Mouse (Mus musculus): ENCODE measurements around the gene Sergef. TPM values are rescaled to one million over a fixed set of nuclear protein-coding genes. Genes with fewer than 3 reads are reported as not detected.

Sergef gene
- polyA plus RNA-seq, 1 experiment from 2014 or later, result 23.4 TPM

DNA sequence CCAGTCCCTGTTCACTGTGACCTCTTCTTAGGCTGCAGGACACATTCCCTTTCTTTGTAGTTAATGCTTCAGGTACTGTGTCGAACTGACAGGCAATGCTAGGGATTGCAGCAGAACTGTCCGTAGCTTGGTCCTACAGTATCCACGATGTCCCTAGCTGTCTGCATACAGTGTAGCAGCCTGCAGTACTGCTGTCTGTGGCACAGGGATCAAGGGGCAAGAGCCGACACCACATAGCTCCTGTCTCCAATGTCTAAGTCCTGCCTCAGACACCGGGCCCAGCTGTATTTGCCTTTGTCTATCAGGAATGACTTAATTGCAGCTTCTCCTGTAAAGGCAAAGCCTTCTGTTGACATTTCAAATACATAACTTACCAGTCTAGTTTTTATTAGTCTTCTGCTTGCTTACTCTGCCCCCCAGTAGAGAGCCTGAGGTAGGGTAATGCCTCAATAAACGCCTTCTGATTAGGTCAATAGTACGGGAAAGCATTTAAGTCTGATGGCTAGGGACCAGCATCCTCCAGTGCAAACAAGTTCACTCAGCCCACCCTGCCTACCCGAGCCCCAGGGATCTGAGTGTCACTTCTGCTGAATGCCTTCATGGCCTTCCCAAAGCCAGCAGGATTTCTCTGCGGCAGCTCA, 179.9 kb downstream of the Sergef start:
- H3K36me3 ChIP-seq (ENCODE audit: control insufficient read depth, insufficient read depth, low read length), result no peaks in the 10 kb centered on the region
- H3K9ac ChIP-seq (ENCODE audit: low read length), result no peak overlapping the region
- H3K27me3 ChIP-seq (replicated peaks; ENCODE audit: control insufficient read depth, insufficient read depth, low read length), result no peaks in the 10 kb centered on the region
- no peak overlapping the region for H3K4me2 ChIP-seq (ENCODE audit: low read length)
- H3K27ac ChIP-seq (ENCODE audit: low read depth, low read length), result no peak overlapping the region; the same call in 1 of the 2 replicates
- 84% methylated on average over 9 of the region's 9 CpGs for WGBS
- H3K4me3 ChIP-seq (ENCODE audit: low read depth, low read length), result no peak overlapping the region
- H3K9me3 ChIP-seq (replicated peaks; ENCODE audit: control insufficient read depth, low read length), result no peaks in the 10 kb centered on the region
- no peak for DNase-seq (ENCODE audit: low spot score)
- H3K4me1 ChIP-seq (ENCODE audit: control insufficient read depth, insufficient read depth, low read length), result peaks cover 8% of the 10 kb centered on the region
- ATAC-seq, result no peak

DNA sequence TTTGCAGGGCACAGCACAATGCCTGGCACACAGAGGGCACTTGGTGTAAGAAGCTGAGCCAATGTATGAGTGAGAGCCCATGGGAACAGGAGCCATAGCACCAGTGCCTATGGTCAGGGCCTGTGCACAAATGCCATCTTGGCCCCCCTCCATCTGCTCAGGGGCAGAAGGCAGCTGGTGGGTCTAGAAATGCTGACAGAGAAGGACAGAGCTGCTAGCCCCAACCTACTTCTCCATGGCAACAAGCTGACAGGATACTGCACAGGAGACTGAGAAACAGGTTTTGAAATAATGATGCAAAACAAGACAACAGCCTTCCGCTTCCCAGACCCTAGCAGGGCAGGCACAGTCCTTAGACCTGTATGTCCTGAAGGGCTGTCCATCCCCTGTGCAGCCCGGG, 180.4 kb downstream of the Sergef start:
- no peak overlapping the region for H3K9ac ChIP-seq (ENCODE audit: low read length)
- WGBS, result 81% methylated on average over 2 of the region's 2 CpGs
- DNase-seq (ENCODE audit: low spot score), result no peak
- peak; percentile 52; the same call in 1 of the 2 replicates for ATAC-seq
- no peak overlapping the region; the same call in 1 of the 2 replicates for H3K27ac ChIP-seq (ENCODE audit: low read depth, low read length)
- H3K4me1 ChIP-seq (ENCODE audit: control insufficient read depth, insufficient read depth, low read length), result peaks cover 13% of the 10 kb centered on the region
- H3K9me3 ChIP-seq (replicated peaks; ENCODE audit: control insufficient read depth, low read length), result no peaks in the 10 kb centered on the region
- H3K4me2 ChIP-seq (ENCODE audit: low read length), result no peak overlapping the region
- H3K27me3 ChIP-seq (replicated peaks; ENCODE audit: control insufficient read depth, insufficient read depth, low read length), result no peaks in the 10 kb centered on the region
- H3K4me3 ChIP-seq (ENCODE audit: low read depth, low read length), result no peak overlapping the region
- H3K36me3 ChIP-seq (ENCODE audit: control insufficient read depth, insufficient read depth, low read length), result no peaks in the 10 kb centered on the region

DNA sequence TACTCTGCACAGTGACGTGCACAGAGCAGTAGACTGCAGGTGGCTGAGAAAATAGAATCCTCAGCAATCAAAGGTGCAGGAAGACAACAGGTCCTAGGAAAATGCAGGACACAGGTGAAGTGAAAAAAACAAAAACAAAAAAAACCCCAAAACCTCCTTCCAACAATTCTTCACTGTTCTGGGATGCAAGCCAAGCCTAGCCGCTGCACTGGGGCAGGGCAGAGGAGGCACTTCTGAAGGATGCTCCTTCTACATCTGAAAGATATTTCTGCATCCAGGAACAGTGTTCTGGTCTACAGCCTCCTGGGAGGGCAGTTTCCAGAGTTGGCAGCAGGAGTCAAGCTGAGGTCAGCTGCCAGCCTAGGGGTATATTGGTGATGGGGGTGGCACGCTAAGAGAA, 181.7 kb downstream of the Sergef start:
- Histone ChIP-seq H3K27ac (ENCODE audit: low read depth, low read length) (no peak overlapping the region), H3K36me3 (ENCODE audit: control insufficient read depth, insufficient read depth, low read length) (no peaks in the 10 kb centered on the region), H3K4me2 (ENCODE audit: low read length) (no peak overlapping the region), H3K4me3 (ENCODE audit: low read depth, low read length) (no peak overlapping the region), H3K4me1 (ENCODE audit: control insufficient read depth, insufficient read depth, low read length) (peaks cover 22% of the 10 kb centered on the region), H3K9ac (ENCODE audit: low read length) (no peak overlapping the region), H3K27me3 (replicated peaks; ENCODE audit: control insufficient read depth, insufficient read depth, low read length) (no peaks in the 10 kb centered on the region), H3K9me3 (replicated peaks; ENCODE audit: control insufficient read depth, low read length) (no peaks in the 10 kb centered on the region)
- WGBS, result 65% methylated on average over 3 of the region's 3 CpGs
- no peak for ATAC-seq
- DNase-seq (ENCODE audit: low spot score), result no peak

DNA sequence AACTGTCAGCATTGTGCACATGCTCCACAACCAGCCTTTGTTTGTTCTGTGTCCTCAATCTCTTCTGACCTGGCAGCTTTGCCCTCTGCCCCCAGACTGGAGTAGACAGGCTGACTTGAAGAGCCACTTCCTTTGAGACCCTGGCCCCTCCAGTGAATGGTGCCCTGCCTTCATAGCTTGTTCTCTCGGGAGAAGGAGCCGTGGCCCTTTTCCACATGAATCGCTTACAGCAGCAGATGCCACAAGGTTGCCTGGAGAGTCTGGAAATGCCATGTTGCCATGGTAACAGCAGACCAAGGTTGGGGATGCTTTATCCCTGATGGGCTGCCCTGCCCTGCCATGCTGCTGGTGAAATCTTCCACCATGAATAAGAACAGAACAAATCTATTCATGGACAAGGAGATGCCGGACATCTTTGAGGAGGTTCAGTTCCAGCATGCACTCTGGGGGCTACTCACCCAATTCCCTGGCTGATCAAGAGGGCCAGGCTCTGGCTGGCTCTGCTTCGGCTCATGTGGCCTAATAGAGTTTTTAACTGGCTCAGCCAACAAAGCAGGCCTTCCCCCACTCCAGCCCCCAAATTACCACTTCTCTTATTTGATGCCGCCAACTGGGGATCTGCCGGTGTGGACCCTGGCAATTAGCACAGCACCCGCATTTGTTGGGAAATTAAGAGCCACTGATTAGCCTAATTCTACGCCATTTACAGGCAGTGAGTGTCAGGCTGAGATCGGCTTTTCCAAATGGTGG, 185.5 kb downstream of the Sergef start:
- Histone ChIP-seq H3K9ac (ENCODE audit: low read length) (no peak overlapping the region), H3K9me3 (replicated peaks; ENCODE audit: control insufficient read depth, low read length) (no peaks in the 10 kb centered on the region), H3K36me3 (ENCODE audit: control insufficient read depth, insufficient read depth, low read length) (no peaks in the 10 kb centered on the region), H3K4me3 (ENCODE audit: low read depth, low read length) (no peak overlapping the region), H3K27me3 (replicated peaks; ENCODE audit: control insufficient read depth, insufficient read depth, low read length) (no peaks in the 10 kb centered on the region), H3K27ac (ENCODE audit: low read depth, low read length) (peak overlapping the region; percentile 72), H3K4me2 (ENCODE audit: low read length) (no peak overlapping the region), H3K4me1 (ENCODE audit: control insufficient read depth, insufficient read depth, low read length) (peaks cover 25% of the 10 kb centered on the region)
- peak; percentile 85 for ATAC-seq
- DNase-seq (ENCODE audit: low spot score), result peak; percentile 88
- WGBS, result under 1% methylated on average over 10 of the region's 10 CpGs

DNA sequence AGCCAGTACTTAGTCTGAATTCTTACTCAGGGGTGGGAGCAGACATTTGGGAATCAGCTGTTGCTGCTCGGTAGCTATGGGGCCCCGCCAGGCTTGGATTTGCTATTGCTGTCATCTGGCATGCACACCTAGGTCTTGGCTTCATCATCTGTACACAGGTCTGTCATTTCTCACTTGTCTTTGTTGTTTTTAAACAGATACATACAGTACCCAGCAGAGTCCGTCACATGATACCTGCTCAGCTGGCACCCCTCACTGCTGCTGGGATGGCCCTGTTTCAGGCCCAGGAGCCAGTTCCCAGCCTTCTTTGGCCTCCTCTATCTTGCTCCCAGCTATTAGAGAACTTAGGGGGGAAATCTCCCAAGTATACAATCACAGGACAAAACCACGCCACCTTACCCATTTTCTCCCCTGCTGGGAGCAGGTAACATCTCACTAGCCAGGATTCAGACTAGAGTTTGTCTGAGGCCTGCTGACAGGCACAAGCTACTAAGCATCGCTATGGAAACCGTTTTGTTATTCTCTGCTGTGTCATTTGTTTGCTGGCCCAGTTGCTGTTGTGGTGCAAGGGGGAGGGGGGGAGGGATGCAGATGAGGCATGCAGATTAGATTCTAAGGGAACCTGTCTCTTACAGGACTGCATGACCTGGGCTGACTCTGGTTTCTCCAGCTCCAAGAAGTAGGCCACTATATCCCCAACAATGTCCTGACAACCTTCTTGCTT, 190.5 kb downstream of the Sergef start:
- WGBS, result 42% methylated on average over 6 of the region's 6 CpGs
- H3K9ac ChIP-seq (ENCODE audit: low read length), result no peak overlapping the region
- no peak overlapping the region for H3K27ac ChIP-seq (ENCODE audit: low read depth, low read length)
- H3K4me1 ChIP-seq (ENCODE audit: control insufficient read depth, insufficient read depth, low read length), result peaks cover 17% of the 10 kb centered on the region
- no peaks in the 10 kb centered on the region for H3K36me3 ChIP-seq (ENCODE audit: control insufficient read depth, insufficient read depth, low read length)
- ATAC-seq (peak; percentile 59), DNase-seq (ENCODE audit: low spot score) (peak; percentile 67)
- no peaks in the 10 kb centered on the region for H3K9me3 ChIP-seq (replicated peaks; ENCODE audit: control insufficient read depth, low read length)
- H3K27me3 ChIP-seq (replicated peaks; ENCODE audit: control insufficient read depth, insufficient read depth, low read length), result no peaks in the 10 kb centered on the region
- no peak overlapping the region for H3K4me3 ChIP-seq (ENCODE audit: low read depth, low read length)
- no peak overlapping the region for H3K4me2 ChIP-seq (ENCODE audit: low read length)

DNA sequence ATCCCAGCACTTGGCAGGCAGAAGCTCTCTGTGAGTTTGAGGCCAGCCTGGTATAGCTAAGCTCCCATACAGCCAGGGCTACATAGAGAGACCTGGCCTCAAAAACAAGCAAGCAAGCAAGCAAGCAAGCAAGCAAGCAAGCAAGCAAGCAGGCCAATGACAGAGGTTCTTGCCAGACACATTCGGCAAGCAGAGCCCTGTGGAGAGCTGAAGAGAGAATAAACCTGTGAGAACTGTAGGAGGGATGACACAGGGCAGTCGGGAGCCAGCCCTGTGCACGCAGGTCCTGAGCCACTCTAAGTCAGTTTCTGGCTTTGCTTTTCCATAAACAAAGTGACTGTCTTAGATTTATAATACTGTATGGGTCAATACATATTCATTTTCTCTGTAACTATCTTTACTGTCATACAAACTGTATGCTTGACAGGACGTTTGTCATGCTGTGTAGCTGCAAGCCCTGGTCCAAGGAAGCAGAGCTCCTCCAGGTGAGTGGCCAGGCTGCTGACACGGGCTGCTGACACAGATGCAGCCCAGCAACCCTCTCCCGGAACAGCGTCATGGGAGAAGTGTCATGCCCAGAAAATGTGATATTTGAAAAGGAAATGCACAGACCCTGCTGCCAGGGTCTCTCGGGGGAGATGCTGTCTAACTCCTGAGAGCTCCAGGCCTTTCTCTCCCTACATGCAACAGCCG, 192.0 kb downstream of the Sergef start:
- Histone ChIP-seq H3K9ac (ENCODE audit: low read length) (no peak overlapping the region), H3K4me1 (ENCODE audit: control insufficient read depth, insufficient read depth, low read length) (peaks cover 10% of the 10 kb centered on the region), H3K27me3 (replicated peaks; ENCODE audit: control insufficient read depth, insufficient read depth, low read length) (no peaks in the 10 kb centered on the region), H3K9me3 (replicated peaks; ENCODE audit: control insufficient read depth, low read length) (no peaks in the 10 kb centered on the region), H3K4me2 (ENCODE audit: low read length) (no peak overlapping the region), H3K27ac (ENCODE audit: low read depth, low read length) (no peak overlapping the region), H3K36me3 (ENCODE audit: control insufficient read depth, insufficient read depth, low read length) (no peaks in the 10 kb centered on the region), H3K4me3 (ENCODE audit: low read depth, low read length) (no peak overlapping the region)
- no peak for ATAC-seq
- 71% methylated on average over 9 of the region's 9 CpGs for WGBS
- DNase-seq (ENCODE audit: low spot score), result no peak

DNA sequence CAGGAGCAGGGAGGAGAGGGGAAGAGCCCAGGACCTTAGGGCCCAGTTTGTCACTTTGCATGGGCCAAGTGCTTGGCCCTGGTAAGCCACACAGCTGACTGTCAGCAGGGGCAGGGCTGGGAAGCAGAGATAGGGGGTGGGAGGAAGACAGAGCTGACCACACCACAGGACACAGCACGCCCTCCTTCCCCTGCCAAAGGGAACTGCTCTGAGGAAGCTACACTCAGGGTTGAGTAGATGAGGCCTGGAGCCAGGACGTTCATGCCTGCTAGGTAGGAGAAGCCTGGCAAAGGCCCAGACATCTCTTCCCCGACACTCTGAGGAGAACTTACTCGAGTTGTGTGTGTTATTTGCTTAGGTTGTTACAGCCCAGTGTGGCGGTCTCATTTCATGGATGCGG, 193.7 kb downstream of the Sergef start:
- Histone ChIP-seq H3K9ac (ENCODE audit: low read length) (no peak overlapping the region), H3K4me3 (ENCODE audit: low read depth, low read length) (no peak overlapping the region), H3K27ac (ENCODE audit: low read depth, low read length) (no peak overlapping the region), H3K36me3 (ENCODE audit: control insufficient read depth, insufficient read depth, low read length) (no peaks in the 10 kb centered on the region), H3K27me3 (replicated peaks; ENCODE audit: control insufficient read depth, insufficient read depth, low read length) (no peaks in the 10 kb centered on the region), H3K4me2 (ENCODE audit: low read length) (no peak overlapping the region), H3K4me1 (ENCODE audit: control insufficient read depth, insufficient read depth, low read length) (peaks cover 10% of the 10 kb centered on the region), H3K9me3 (replicated peaks; ENCODE audit: control insufficient read depth, low read length) (no peaks in the 10 kb centered on the region)
- DNase-seq (ENCODE audit: low spot score) (no peak), ATAC-seq (no peak)
- WGBS, result 82% methylated on average over 6 of the region's 6 CpGs

DNA sequence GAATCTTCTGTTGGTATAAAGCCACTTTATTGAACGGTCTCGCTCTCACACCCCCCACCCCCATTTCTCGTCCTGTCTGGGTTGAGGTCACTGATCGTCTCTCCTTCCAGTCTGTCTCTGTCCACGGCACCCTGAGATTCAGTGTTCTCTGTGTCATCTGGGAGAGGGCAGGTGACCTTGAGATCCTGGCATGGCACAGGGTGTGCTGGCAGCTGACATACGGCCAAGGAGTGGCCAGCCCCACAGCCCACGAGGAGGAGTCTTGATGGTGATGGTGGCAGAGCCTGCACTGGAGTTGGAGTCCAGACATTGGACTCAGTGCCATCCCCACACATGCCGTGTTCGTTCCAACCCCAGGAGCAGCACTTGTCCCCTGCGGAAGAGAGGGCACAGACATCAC, 196.4 kb downstream of the Sergef start:
- Histone ChIP-seq H3K36me3 (ENCODE audit: control insufficient read depth, insufficient read depth, low read length) (no peaks in the 10 kb centered on the region), H3K4me2 (ENCODE audit: low read length) (no peak overlapping the region), H3K9ac (ENCODE audit: low read length) (no peak overlapping the region), H3K9me3 (replicated peaks; ENCODE audit: control insufficient read depth, low read length) (no peaks in the 10 kb centered on the region), H3K4me3 (ENCODE audit: low read depth, low read length) (no peak overlapping the region), H3K27ac (ENCODE audit: low read depth, low read length) (no peak overlapping the region), H3K4me1 (ENCODE audit: control insufficient read depth, insufficient read depth, low read length) (no peaks in the 10 kb centered on the region), H3K27me3 (replicated peaks; ENCODE audit: control insufficient read depth, insufficient read depth, low read length) (no peaks in the 10 kb centered on the region)
- ATAC-seq (no peak), DNase-seq (ENCODE audit: low spot score) (no peak)
- WGBS, result 90% methylated on average over 10 of the region's 10 CpGs
